Mouse (Mus musculus) Patski (cell line): ENCODE measurements around the gene 1700010I14Rik. TPM values are rescaled to one million over a fixed set of nuclear protein-coding genes. Genes with fewer than 3 reads are reported as not detected.

Source experiments
- ATAC-seq: fragments of 100-300 bp; one replicate; pipeline ENCODE4 v1.8.0; 2021
- CTCF ChIA-PET: fragments of 350-600 bp; sonication (Branson Sonifier 250); formaldehyde crosslinking; loops from one replicate; lab custom pipeline; 2022; ENCODE audit warnings: inconsistent platforms; lab: Charles Lee
- POLR2A ChIA-PET: fragments of 350-600 bp; sonication (Branson Sonifier 250); formaldehyde crosslinking; loops from one replicate; lab custom pipeline; 2022; ENCODE audit warnings: antibody characterized with exemption, inconsistent platforms; lab: Charles Lee
- DNase-seq: peaks from one replicate; pipeline ENCODE4 v3.0.0-alpha.2; 2011; ENCODE audit warnings: low read depth, low spot score
- H3K27me3 ChIP-seq: fragments of 371-371 bp; one replicate; pipeline ENCODE4 v1.5.1; 2021
- CTCF ChIP-seq: fragments of 100-300 bp; IDR thresholded peaks from one replicate; pipeline ENCODE4 v1.5.1; 2021
- in situ Hi-C: fragments of 300-500 bp; cut with MboI; formaldehyde crosslinking; loops from 3 replicates; pipeline ENCODE4 v1.11.1; 2018; ENCODE audit warnings: low pct_unique_long_range_greater_than_20kb, mixed read lengths
- polyA plus RNA-seq: library from polyadenylated mRNA; unstranded; gene quantifications from one replicate; pipeline ENCODE4 v1.2.3, GENCODE M21; 2021

Gene 1700010I14Rik
- polyA plus RNA-seq, result 3.9 TPM

GRCm38 (mm10) chr17:8988119-8988807 lies at the start of gene 1700010I14Rik:
Gene 1700010I14Rik (plus strand): TSS chr17:8988333.
- H3K27me3 ChIP-seq, result peaks cover 7% of the 10 kb centered on the region
- CTCF ChIA-PET, result interaction anchor here (0.9 to 24.0 kb wide), 19 partner anchors 9 to 153 kb away, joined by 3 to 786 read pairs (median 11); no protein-coding TSS in a partner anchor
- TF ChIP-seq CTCF, result no peak
- POLR2A ChIA-PET, result interaction anchor here (0.6 to 1.9 kb wide), 8 partner anchors 10 to 126 kb away, joined by 3 to 7 read pairs (median 4); no protein-coding TSS in a partner anchor
- in situ Hi-C loops, result loop anchor here (5.0 to 10.0 kb wide), 3 partner anchors 46 to 121 kb away; no protein-coding TSS in a partner anchor
- ATAC-seq (peak; percentile 26), DNase-seq (peak; percentile 79)

- peaks cover 3% of the 10 kb centered on the region for H3K27me3 ChIP-seq
- DNase-seq (no peak), ATAC-seq (no peak)
- no peak for TF ChIP-seq CTCF
- ChIA-PET CTCF (interaction anchor here (0.7 to 44.5 kb wide), 11 partner anchors 7 to 83 kb away, joined by 3 to 786 read pairs (median 8); partner anchors contain the start of gene 1700010I14Rik), POLR2A (no interaction called here)
- in situ Hi-C loops, result loop anchor here (25.0 kb wide), 1 partner anchor 1689 kb away; no protein-coding TSS in a partner anchor
These were observed 36.5 kb upstream of the 1700010I14Rik start for GRCm38 (mm10) chr17:8951588-8951987.

DNA sequence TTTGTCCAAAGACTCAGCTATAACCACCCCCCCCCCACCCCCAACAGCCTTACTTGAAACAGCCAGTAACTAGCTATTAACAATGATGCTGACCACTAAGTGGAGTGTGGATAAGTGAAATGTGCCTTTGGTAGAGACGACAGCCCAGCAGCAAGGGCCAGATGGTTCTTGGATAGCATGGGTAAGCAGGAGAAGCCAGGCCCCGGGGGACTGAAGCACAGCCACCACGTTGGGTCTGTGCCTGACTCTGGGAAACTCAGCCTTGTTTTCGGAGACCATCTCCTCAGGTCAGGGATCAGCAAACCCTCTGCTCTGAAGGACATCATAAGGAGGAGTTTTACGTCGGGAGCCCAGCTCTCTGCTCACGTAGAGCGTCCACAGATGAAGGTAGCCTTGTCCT lies 35.2 kb upstream of the 1700010I14Rik start:
- in situ Hi-C loops, result loop anchor here (25.0 kb wide), 1 partner anchor 1691 kb away; no protein-coding TSS in a partner anchor
- ChIA-PET POLR2A (interaction anchor here (0.6 to 0.9 kb wide), 2 partner anchors 9 to 25 kb away, joined by 3 to 4 read pairs; no protein-coding TSS in a partner anchor), CTCF (interaction anchor here (0.8 to 44.5 kb wide), 9 partner anchors 14 to 47 kb away, joined by 3 to 786 read pairs (median 8); partner anchors contain the start of gene 1700010I14Rik)
- DNase-seq (no peak), ATAC-seq (no peak)
- peaks cover 3% of the 10 kb centered on the region for H3K27me3 ChIP-seq
- no peak for TF ChIP-seq CTCF

DNA sequence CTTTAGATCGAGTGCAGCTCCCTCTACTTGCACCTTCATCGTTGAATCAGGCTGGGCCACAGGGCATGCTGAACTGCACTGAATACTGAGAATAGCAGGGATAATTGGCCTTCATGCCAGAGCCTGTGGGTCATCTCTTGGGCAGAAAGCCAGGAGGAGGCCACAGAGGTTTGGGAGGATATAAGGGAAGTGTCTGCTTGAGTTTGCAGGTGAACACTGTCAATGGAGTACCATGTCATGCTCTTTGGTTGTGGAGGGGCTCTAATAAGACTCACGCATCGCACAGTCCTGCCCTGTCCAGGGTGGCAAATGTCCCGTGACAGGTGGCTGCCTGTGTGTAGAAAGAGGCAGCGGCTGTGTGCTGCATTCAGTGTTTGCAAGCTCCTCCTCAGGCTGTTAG lies 30.0 kb upstream of the 1700010I14Rik start:
- no peak for TF ChIP-seq CTCF
- no peaks in the 10 kb centered on the region for H3K27me3 ChIP-seq
- in situ Hi-C loops, result loop anchor here (25.0 kb wide), 1 partner anchor 1696 kb away; no protein-coding TSS in a partner anchor
- CTCF ChIA-PET, result interaction anchor here (1.2 to 44.5 kb wide), 8 partner anchors 8 to 114 kb away, joined by 3 to 786 read pairs (median 5); partner anchors contain the start of gene 1700010I14Rik
- peak; percentile 3 for ATAC-seq
- POLR2A ChIA-PET, result interaction anchor here (1.0 kb wide), 1 partner anchor 19 kb away, joined by 3 read pairs; no protein-coding TSS in a partner anchor
- DNase-seq, result no peak

DNA sequence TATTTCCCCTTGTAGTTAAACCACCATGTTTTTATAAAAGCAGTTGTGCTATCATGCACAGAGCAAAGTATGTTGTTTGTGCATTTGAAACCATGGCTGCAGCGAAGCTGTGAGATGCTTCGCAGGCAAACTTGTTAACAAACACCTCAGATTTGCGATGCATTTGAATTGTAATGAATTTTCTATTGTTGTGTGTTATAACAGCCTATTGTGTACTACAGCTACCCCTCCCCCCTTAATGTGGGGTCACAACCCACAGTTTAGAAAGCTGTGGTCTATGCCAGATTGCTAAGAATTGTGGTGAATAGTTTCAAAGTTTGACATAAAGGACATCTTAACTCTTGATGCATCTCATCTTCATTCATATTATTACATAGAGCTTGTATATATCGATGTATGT lies 27.7 kb upstream of the 1700010I14Rik start:
- CTCF ChIA-PET, result interaction anchor here (1.4 to 44.5 kb wide), 4 partner anchors 8 to 121 kb away, joined by 5 to 786 read pairs (median 86); partner anchors contain the start of gene 1700010I14Rik
- TF ChIP-seq CTCF, result no peak
- POLR2A ChIA-PET, result no interaction called here
- no peak for ATAC-seq
- no peak for DNase-seq
- in situ Hi-C loops, result loop anchor here (25.0 kb wide), 1 partner anchor 1698 kb away; no protein-coding TSS in a partner anchor
- no peaks in the 10 kb centered on the region for H3K27me3 ChIP-seq

DNA sequence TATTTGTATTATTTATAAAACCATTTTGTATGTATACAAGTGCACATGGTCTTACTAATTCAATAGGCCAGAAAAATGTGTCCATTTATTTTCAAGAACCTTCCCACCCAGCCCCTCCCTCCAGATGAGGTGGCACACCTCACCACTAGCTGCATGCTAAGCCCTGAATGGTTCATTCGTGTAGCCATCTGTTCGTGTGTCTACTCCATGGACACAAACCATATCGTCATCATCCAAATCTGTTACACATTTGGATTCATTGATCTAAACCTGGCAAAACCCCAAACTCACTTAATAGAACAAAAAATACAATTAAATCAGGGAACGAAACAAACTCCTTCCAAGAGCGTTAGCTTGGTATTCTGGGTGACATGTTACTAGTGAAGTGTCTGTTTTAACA lies 27.0 kb upstream of the 1700010I14Rik start:
- DNase-seq, result no peak
- H3K27me3 ChIP-seq, result no peaks in the 10 kb centered on the region
- ChIA-PET POLR2A (interaction anchor here (0.8 to 1.2 kb wide), 2 partner anchors 8 to 9 kb away, joined by 3 read pairs; no protein-coding TSS in a partner anchor), CTCF (interaction anchor here (0.9 to 44.5 kb wide), 7 partner anchors 9 to 122 kb away, joined by 3 to 786 read pairs (median 5); partner anchors contain the start of gene 1700010I14Rik)
- no peak for TF ChIP-seq CTCF
- in situ Hi-C loops, result loop anchor here (25.0 kb wide), 1 partner anchor 1699 kb away; no protein-coding TSS in a partner anchor
- no peak for ATAC-seq

GRCm38 (mm10) chr17:8961644-8962043 lies 26.5 kb upstream of the 1700010I14Rik start:
- no peaks in the 10 kb centered on the region for H3K27me3 ChIP-seq
- TF ChIP-seq CTCF, result no peak
- POLR2A ChIA-PET, result interaction anchor here (0.6 to 1.2 kb wide), 3 partner anchors 9 to 1790 kb away, joined by 3 to 4 read pairs (median 3); no protein-coding TSS in a partner anchor
- CTCF ChIA-PET, result interaction anchor here (0.9 to 44.5 kb wide), 7 partner anchors 9 to 122 kb away, joined by 3 to 786 read pairs (median 5); partner anchors contain the start of gene 1700010I14Rik
- in situ Hi-C loops, result loop anchor here (25.0 kb wide), 1 partner anchor 1699 kb away; no protein-coding TSS in a partner anchor
- ATAC-seq (no peak), DNase-seq (no peak)

- ChIA-PET CTCF (interaction anchor here (0.8 to 44.5 kb wide), 13 partner anchors 11 to 126 kb away, joined by 3 to 786 read pairs (median 5); partner anchors contain the start of gene 1700010I14Rik), POLR2A (interaction anchor here (0.5 to 1.6 kb wide), 6 partner anchors 10 to 148 kb away, joined by 3 to 7 read pairs (median 4); no protein-coding TSS in a partner anchor)
- ATAC-seq (peak; percentile 22), DNase-seq (peak; percentile 56)
- H3K27me3 ChIP-seq, result no peaks in the 10 kb centered on the region
- in situ Hi-C loops, result loop anchor here (25.0 kb wide), 1 partner anchor 1703 kb away; no protein-coding TSS in a partner anchor
- TF ChIP-seq CTCF, result no peak
These were observed 23.0 kb upstream of the 1700010I14Rik start for GRCm38 (mm10) chr17:8965177-8965576.

GRCm38 (mm10) chr17:8972152-8972854 lies 15.8 kb upstream of the 1700010I14Rik start:
- in situ Hi-C loops, result loop anchor here (25.0 kb wide), 1 partner anchor 1710 kb away; no protein-coding TSS in a partner anchor
- no peak for DNase-seq
- ChIA-PET POLR2A (interaction anchor here (0.5 to 2.1 kb wide), 5 partner anchors 11 to 133 kb away, joined by 3 to 5 read pairs (median 3); no protein-coding TSS in a partner anchor), CTCF (interaction anchor here (1.0 to 44.5 kb wide), 6 partner anchors 12 to 108 kb away, joined by 3 to 786 read pairs (median 36); partner anchors contain the start of gene 1700010I14Rik)
- TF ChIP-seq CTCF, result no peak
- no peak for ATAC-seq
- peaks cover 3% of the 10 kb centered on the region for H3K27me3 ChIP-seq
